Mouse (Mus musculus): ENCODE data around the gene Abraxas2. TPM values are rescaled to one million over a fixed set of nuclear protein-coding genes. Genes with fewer than 3 reads are reported as not detected.

Gene Abraxas2
- 39.7 and 40.6 TPM in 2 replicates for polyA plus RNA-seq (2016; fragmentation: Nextera tagmentation; extraction: Ambion mirVana)

GRCm38 (mm10) chr7:132859042-132859958 is at the start of gene Abraxas2:
Gene Abraxas2, plus strand, starts transcription at chr7:132859225.
- peak within 1 kb of the TSS; percentile 94 for H3K4me3 ChIP-seq
- peak within 1 kb of the TSS; percentile 80 for H3K27ac ChIP-seq (replicated peaks)
- peaks cover 8% of the 10 kb centered on the region for H3K4me1 ChIP-seq
- WGBS = under 1% methylated on average over 53 of the region's 53 CpGs
- H3K27me3 ChIP-seq = no peaks in the 10 kb centered on the region
- peak; percentile 93 for ATAC-seq (ENCODE audit: low FRiP score, low read depth)
- H3K36me3 ChIP-seq = no peaks in the 10 kb centered on the region
- no peaks in the 10 kb centered on the region for H3K9me3 ChIP-seq
- peak within 1 kb of the TSS; percentile 95 for H3K9ac ChIP-seq (replicated peaks)
- peak within 1 kb of the TSS; percentile 73 for H3K4me2 ChIP-seq (replicated peaks)

- Histone ChIP-seq H3K4me2 (replicated peaks) (peak overlapping the region; percentile 83), H3K9me3 (no peaks in the 10 kb centered on the region), H3K36me3 (no peaks in the 10 kb centered on the region), H3K4me3 (no peak overlapping the region), H3K27ac (replicated peaks) (peak overlapping the region; percentile 79), H3K9ac (replicated peaks) (no peak overlapping the region), H3K4me1 (peaks cover 79% of the 10 kb centered on the region), H3K27me3 (no peaks in the 10 kb centered on the region)
- 22% methylated on average over 6 of the region's 6 CpGs for WGBS
- no peak for ATAC-seq (ENCODE audit: low FRiP score, low read depth)
Measured at GRCm38 (mm10) chr7:132809721-132810120, 49.3 kb upstream of the Abraxas2 start.

- peak overlapping the region; percentile 79 for H3K27ac ChIP-seq (replicated peaks)
- H3K9ac ChIP-seq (replicated peaks) = no peak overlapping the region; the same call in 1 of the 2 replicates
- H3K9me3 ChIP-seq = no peaks in the 10 kb centered on the region
- H3K27me3 ChIP-seq = no peaks in the 10 kb centered on the region
- peaks cover 83% of the 10 kb centered on the region for H3K4me1 ChIP-seq
- no peak for ATAC-seq (ENCODE audit: low FRiP score, low read depth)
- H3K36me3 ChIP-seq = no peaks in the 10 kb centered on the region
- H3K4me2 ChIP-seq (replicated peaks) = peak overlapping the region; percentile 83
- no peak overlapping the region for H3K4me3 ChIP-seq
- 12% methylated on average over 6 of the region's 6 CpGs for WGBS
Measured at GRCm38 (mm10) chr7:132810368-132810767, 48.7 kb upstream of the Abraxas2 start.

DNA sequence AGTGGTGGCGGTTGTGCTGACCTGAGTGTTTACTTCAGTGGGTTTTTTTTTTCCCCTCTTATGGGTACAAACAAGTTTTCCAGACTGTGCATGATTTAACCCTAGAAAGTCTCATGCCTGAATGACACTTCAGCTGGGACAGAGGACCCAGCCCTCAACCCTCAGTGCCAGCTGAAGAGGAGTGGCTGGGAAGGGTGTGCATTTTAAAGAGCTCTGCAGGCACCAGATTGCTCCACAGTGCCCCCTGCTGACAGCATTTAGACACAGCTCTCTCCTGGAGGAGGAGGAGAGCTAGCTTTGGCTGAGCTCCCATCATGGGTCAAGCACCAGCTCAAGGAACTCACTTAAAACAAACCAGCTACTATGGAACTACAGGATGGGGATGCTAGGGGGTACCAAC is 48.1 kb upstream of the Abraxas2 start:
- no peaks in the 10 kb centered on the region for H3K27me3 ChIP-seq
- no peak overlapping the region for H3K4me3 ChIP-seq
- WGBS = 72% methylated on average over 1 of the region's 1 CpGs
- peak overlapping the region; percentile 83 for H3K4me2 ChIP-seq (replicated peaks)
- H3K4me1 ChIP-seq = peaks cover 83% of the 10 kb centered on the region
- no peak overlapping the region for H3K9ac ChIP-seq (replicated peaks)
- H3K9me3 ChIP-seq = no peaks in the 10 kb centered on the region
- H3K36me3 ChIP-seq = no peaks in the 10 kb centered on the region
- ATAC-seq (ENCODE audit: low FRiP score, low read depth) = 0 out of 2 replicates have a peak, but pooled peaks have one; percentile 4
- H3K27ac ChIP-seq (replicated peaks) = peak overlapping the region; percentile 79; the same call in 1 of the 2 replicates

DNA sequence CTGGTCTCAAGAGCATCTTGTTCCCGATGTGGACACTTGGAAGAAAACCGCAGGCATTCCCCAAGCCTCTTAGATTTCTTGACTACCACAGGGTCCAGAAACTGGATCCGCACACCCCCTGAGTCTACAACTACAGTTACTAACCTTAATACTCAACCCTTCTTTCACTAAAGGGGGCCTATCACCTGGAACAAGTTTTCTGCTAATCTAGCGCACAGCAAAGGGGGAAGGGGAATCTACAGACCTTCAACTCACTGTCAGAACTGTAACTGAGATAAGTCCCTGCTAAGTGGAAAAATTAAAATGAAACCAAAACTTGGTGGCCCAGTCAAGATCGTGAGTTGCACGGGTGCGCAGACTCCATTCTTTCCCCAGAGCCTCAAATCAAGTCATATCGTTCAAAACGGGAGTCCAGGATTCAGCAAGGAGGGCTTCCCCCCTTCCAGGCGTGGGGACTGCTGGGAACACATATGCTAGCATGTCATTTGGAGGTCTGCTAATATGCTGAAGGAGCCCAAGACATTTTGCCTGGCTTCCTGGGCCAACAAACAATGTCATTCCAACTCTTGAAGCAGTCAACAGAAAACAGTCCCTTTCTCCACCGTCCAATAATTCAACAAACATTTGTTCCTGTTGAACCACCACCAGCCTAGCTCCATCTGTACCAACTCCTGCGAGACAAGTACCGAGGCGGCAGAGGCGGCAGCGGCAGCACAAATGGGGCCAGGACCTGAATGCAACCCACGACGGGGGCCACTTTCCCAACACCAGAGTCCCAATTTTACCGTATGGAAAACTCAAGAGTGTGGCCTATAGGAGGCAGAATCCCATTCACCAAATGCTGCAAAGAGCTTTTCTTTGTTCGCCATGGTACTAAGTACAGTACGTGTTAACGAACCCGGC is 47.1 kb upstream of the Abraxas2 start:
- H3K27ac ChIP-seq (replicated peaks) = peak overlapping the region; percentile 93
- 13% methylated on average over 23 of the region's 23 CpGs for WGBS
- no peaks in the 10 kb centered on the region for H3K36me3 ChIP-seq
- H3K9me3 ChIP-seq = no peaks in the 10 kb centered on the region
- H3K9ac ChIP-seq (replicated peaks) = peak overlapping the region; percentile 82
- no peak for ATAC-seq (ENCODE audit: low FRiP score, low read depth)
- peak overlapping the region; percentile 83 for H3K4me2 ChIP-seq (replicated peaks)
- peak overlapping the region; percentile 75 for H3K4me3 ChIP-seq
- no peaks in the 10 kb centered on the region for H3K27me3 ChIP-seq
- peaks cover 75% of the 10 kb centered on the region for H3K4me1 ChIP-seq

DNA sequence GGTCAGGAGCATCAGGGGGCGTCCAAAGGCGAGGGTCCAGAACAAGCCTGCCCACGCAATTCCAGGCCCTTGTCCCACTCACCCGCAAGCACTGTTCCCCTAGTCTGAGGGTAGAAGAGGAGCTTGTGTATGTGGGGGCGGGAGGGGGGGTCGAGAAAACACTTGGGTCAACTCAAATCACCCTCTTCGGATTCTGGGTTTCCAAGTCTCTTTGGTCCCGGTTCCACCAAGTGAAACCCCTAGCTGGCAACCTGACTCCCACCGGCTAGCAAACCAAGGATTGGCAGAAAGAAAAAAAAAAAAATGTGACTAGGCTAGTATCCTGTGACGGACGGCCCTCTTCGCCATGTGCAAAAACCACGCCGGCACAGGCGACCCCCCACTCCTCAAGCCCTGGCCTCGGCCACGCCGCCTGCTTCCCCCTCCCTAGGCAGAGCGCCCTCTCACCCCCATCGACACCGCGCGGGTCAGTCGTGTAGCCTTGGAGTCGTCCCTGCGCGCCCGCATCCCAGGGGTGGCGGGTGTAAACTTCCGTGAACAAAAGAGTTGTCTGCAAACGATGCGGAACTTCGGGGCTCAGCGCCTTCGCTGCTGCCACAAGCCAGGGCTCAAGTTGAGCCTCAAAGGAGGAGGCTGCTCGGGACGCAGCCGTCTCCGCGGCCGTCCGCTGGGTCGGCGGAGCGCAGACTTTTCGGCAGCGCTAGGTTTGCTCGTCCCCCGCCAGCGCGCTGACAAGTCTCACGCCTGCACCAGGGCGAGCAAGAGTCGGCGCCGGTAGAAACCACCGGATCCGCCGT is 46.2 kb upstream of the Abraxas2 start:
- Histone ChIP-seq H3K27ac (replicated peaks) (peak overlapping the region; percentile 93), H3K27me3 (no peaks in the 10 kb centered on the region), H3K9me3 (no peaks in the 10 kb centered on the region), H3K9ac (replicated peaks) (peak overlapping the region; percentile 82), H3K4me1 (peaks cover 66% of the 10 kb centered on the region), H3K4me3 (peak overlapping the region; percentile 75), H3K4me2 (replicated peaks) (peak overlapping the region; percentile 83), H3K36me3 (no peaks in the 10 kb centered on the region)
- WGBS = under 1% methylated on average over 59 of the region's 59 CpGs
- ATAC-seq (ENCODE audit: low FRiP score, low read depth) = peak; percentile 24; the same call in 1 of the 2 replicates

- peaks cover 59% of the 10 kb centered on the region for H3K4me1 ChIP-seq
Measured at GRCm38 (mm10) chr7:132813416-132814088, 45.5 kb upstream of the Abraxas2 start, which contains the start of gene Fam53b. Gene Fam53b, minus strand, starts transcription at chr7:132813886.

DNA sequence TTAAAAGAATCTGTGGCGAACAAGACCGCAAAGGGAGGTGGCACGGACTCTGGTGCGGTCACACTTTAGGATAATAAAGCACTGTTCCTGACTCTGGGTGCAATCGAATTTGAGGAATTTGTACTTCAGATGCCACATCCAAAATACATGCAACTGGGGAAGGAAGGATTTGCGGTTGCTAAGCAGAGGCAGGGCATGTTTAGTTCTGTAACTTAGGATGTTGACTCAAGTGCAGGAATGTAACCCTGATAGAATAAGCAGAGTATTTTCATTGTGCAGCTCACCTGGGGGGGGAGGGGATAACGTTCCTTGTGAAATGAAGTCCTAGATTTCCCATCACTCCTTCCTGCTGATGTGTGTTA is 45.0 kb upstream of the Abraxas2 start:
- ATAC-seq (ENCODE audit: low FRiP score, low read depth) = no peak
- Histone ChIP-seq H3K4me2 (replicated peaks) (peak overlapping the region; percentile 83), H3K4me1 (peaks cover 54% of the 10 kb centered on the region), H3K27ac (replicated peaks) (peak overlapping the region; percentile 93), H3K9ac (replicated peaks) (peak overlapping the region; percentile 82), H3K9me3 (no peaks in the 10 kb centered on the region), H3K27me3 (no peaks in the 10 kb centered on the region), H3K4me3 (peak overlapping the region; percentile 75), H3K36me3 (no peaks in the 10 kb centered on the region)
- 2% methylated on average over 7 of the region's 7 CpGs for WGBS

More at GRCm38 (mm10) chr7:132813416-132814088, 45.5 kb upstream of the Abraxas2 start, which contains the start of gene Fam53b:
- WGBS = under 1% methylated on average over 71 of the region's 85 CpGs
- peak within 1 kb of the TSS; percentile 75 for H3K4me3 ChIP-seq
- peak within 1 kb of the TSS; percentile 83 for H3K4me2 ChIP-seq (replicated peaks)
- H3K27ac ChIP-seq (replicated peaks) = peak within 1 kb of the TSS; percentile 93
- peak; percentile 57 for ATAC-seq (ENCODE audit: low FRiP score, low read depth)
- H3K9me3 ChIP-seq = no peaks in the 10 kb centered on the region
- H3K27me3 ChIP-seq = no peaks in the 10 kb centered on the region
- peak within 1 kb of the TSS; percentile 82 for H3K9ac ChIP-seq (replicated peaks)
- H3K36me3 ChIP-seq = no peaks in the 10 kb centered on the region

DNA sequence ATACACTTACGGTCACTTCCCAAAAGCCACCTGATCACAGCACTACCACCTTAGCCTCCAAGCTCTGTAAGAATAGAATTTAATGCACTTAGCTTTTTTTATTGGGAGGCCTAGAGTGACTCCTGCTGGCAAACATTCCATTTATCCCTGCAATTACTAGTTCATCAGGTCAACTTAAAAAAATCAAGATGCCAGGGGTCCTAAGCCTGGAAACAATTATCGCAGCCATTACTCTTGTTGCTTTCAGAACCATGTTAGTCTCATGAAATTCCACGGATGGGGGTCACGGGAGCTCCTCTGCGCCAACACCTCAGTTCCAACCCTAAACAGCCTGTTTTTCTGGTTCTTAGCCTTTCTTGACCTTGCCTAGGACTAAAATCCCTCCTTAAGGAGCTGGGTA is 43.9 kb upstream of the Abraxas2 start:
- 76% methylated on average over 5 of the region's 5 CpGs for WGBS
- ATAC-seq (ENCODE audit: low FRiP score, low read depth) = no peak

DNA sequence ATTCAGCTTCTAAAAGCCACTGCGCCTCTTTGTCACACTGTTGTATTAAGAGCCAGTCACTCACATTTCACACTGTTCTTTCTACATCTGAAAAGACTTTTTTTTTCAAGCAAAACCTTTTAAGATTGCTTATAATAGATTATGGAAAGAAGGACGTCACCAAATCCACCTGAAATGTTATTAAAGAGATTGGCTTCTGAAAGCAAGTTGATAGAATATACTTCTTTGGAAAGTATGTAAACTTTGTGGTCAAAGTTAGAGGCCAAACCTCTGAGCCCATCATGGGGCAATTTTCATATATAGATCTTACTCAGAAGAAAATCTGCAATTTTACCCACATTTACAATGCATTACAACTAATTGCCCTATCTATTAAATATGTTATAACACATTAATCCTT is 42.5 kb upstream of the Abraxas2 start:
- no peak overlapping the region for H3K9ac ChIP-seq (replicated peaks)
- no peaks in the 10 kb centered on the region for H3K9me3 ChIP-seq
- WGBS = 48% methylated on average over 2 of the region's 2 CpGs
- H3K4me2 ChIP-seq (replicated peaks) = no peak overlapping the region
- ATAC-seq (ENCODE audit: low FRiP score, low read depth) = no peak
- H3K36me3 ChIP-seq = 0 out of 2 replicates have a peak, but pooled peaks cover 3% of the 10 kb centered on the region
- H3K4me3 ChIP-seq = no peak overlapping the region
- H3K27me3 ChIP-seq = no peaks in the 10 kb centered on the region
- no peak overlapping the region for H3K27ac ChIP-seq (replicated peaks)
- H3K4me1 ChIP-seq = peaks cover 36% of the 10 kb centered on the region

More for the DNA sequence above, 43.9 kb upstream of the Abraxas2 start:
- Histone ChIP-seq H3K9me3 (no peaks in the 10 kb centered on the region), H3K27me3 (no peaks in the 10 kb centered on the region), H3K4me1 (peaks cover 44% of the 10 kb centered on the region), H3K4me3 (no peak overlapping the region), H3K36me3 (0 out of 2 replicates have a peak, but pooled peaks cover 1% of the 10 kb centered on the region), H3K4me2 (replicated peaks) (no peak overlapping the region), H3K9ac (replicated peaks) (no peak overlapping the region), H3K27ac (replicated peaks) (no peak overlapping the region)
